Mouse (Mus musculus): ENCODE measurements at regions not wholly inside any gene's neighbourhood (a gene's known extent, or its start where the extent isn't known, plus 50 kb on each side); places are given as distances from the start of the nearest gene placed in this dataset.

- no peak for DNase-seq (ENCODE audit: low spot score in 2 of 2)
- intact Hi-C loops (cut with DNase I) = no loop called here
These were observed 195.7 kb downstream of the Rgs3 start for GRCm38 (mm10) chr4:62755237-62755900.

GRCm38 (mm10) chr4:62756721-62757206, 197.1 kb downstream of the Rgs3 start:
- intact Hi-C loops (cut with DNase I) = no loop called here
- DNase-seq (ENCODE audit: low spot score in 2 of 2) = no peak

DNA sequence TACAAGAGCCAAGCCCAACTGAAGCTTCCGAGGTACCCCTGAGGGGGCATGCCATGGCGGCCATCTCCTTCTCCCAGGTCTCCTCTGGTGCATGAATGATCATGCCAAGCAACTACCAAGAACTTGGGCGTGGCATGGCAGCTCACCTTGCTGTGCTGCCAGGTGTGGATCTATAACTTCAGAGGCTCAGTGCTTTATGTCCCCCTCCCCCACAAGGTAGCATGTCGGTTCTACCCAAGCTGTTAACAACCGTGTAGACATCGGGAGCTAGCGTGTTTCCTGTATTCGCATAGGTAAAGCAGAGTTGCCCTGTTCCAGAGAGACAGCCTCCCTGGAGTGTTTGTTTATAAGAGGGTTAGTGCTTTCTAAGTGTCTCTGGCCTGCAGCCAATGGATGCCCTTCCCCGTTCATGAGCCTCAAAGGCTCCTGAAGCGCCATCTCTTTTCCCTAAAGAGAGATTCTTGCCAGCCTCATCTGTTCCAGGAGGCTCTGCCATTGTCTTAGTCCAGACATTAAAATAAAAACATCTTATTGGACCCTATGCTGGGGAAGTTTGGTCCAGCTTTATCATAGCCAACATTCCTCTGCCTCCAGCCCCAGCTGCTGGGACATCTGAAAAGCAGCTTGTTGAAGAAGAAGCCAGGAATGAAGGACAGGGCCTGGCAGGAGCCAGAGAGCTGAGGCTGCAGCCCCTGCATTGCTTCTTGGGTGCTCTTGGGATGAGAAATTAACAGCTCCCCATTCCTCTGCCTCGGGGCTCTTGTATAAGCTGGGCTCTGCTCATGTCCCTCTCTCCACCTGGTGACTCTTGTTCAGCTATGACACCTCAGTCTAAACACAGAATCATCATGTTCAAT, 201.3 kb downstream of the Rgs3 start:
- no peak for DNase-seq (ENCODE audit: low spot score in 2 of 2)
- intact Hi-C loops (cut with DNase I) = loop anchor here (1.0 kb wide), 2 partner anchors 64 to 198 kb away; no protein-coding TSS in a partner anchor

DNA sequence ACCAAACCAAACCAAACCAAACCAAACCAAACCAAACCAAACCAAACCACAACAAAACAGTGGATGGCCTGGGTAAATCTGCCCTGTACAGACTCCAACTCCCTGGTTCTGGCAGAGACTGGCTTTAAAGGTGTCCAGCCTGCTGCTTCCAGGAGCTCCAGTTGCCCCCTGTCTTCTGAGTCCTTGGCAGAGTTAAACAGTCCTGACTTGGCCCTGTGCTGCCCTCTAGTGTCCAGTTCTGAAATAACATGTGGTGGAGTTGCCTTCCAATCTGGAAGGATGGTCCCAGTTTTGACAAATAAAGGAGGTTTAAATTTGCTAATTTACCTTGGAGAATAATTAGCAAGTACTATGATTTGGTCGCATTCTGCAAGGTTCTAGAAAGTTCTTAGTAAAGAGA, 202.0 kb downstream of the Rgs3 start:
- intact Hi-C loops (cut with DNase I) = loop anchor here (1.0 kb wide), 2 partner anchors 64 to 198 kb away; no protein-coding TSS in a partner anchor
- peak; percentile 90 to 92 for DNase-seq (ENCODE audit: low spot score in 2 of 2)

- intact Hi-C loops (cut with DNase I) = loop anchor here (1.0 kb wide), 1 partner anchor 309 kb away; no protein-coding TSS in a partner anchor
- DNase-seq (ENCODE audit: low spot score in 2 of 2) = peak; percentile 86 to 89
These were observed 201.4 kb upstream of the Zfp618 start for GRCm38 (mm10) chr4:62763990-62764389.

GRCm38 (mm10) chr4:62769469-62770234, 195.7 kb upstream of the Zfp618 start:
- intact Hi-C loops (cut with DNase I) = no loop called here
- no peak for DNase-seq (ENCODE audit: low spot score in 2 of 2)

GRCm38 (mm10) chr4:62775005-62775609, 190.3 kb upstream of the Zfp618 start:
- no peak for DNase-seq (ENCODE audit: low spot score in 2 of 2)
- intact Hi-C loops (cut with DNase I) = no loop called here

- intact Hi-C loops (cut with DNase I) = no loop called here
- DNase-seq (ENCODE audit: low spot score in 2 of 2) = no peak
These were observed 188.5 kb upstream of the Zfp618 start for GRCm38 (mm10) chr4:62776881-62777280.

GRCm38 (mm10) chr4:62777436-62777835, 187.9 kb upstream of the Zfp618 start:
- intact Hi-C loops (cut with DNase I) = no loop called here
- no peak for DNase-seq (ENCODE audit: low spot score in 2 of 2)

- intact Hi-C loops (cut with DNase I) = no loop called here
- no peak for DNase-seq (ENCODE audit: low spot score in 2 of 2)
These were observed 186.8 kb upstream of the Zfp618 start for GRCm38 (mm10) chr4:62778621-62779020.

DNA sequence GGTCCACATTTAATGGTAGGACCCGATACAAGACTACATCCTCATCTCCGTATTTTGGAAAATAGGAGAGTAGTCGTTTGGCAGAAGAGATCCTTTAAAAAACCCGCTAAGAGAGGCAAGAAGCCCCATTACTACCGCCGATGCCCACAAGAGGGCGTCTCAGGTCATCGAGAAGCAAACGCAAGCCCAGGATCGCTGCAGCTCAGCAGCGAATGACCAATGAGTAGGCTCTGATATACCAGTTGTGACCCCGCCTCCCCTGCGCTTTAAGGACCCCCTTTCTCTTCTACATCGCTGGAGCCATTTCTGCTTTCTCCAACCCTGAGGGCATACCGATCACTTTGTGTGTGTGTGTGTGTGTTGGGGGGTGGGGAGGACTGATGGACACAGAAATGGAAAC, 185.0 kb upstream of the Zfp618 start:
- peak; percentile 94 to 97 for DNase-seq (ENCODE audit: low spot score in 2 of 2)
- intact Hi-C loops (cut with DNase I) = loop anchor here (1.0 to 2.0 kb wide), 2 partner anchors 184 to 339 kb away; partner anchors contain the start of gene Zfp618

DNA sequence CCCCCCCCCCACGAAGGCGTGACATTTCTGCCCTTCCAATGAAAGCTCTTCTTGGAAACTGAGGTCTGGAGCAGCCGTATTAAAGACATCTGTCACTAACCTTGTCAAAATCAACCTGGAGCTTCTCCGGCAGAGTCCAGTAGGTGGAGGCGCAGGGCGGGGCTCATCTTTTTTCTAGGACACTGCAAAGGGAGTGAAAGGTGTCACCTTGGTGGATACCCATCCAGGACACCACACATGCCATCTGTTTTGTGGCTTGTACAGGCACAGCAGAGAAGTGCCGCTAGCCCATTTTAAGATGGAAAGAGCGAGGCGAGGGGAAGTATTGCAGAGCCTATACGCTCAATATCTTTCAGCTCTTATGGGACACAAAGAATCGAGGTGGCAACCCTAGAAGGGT, 184.5 kb upstream of the Zfp618 start:
- no peak for DNase-seq (ENCODE audit: low spot score in 2 of 2)
- intact Hi-C loops (cut with DNase I) = loop anchor here (1.0 to 2.0 kb wide), 2 partner anchors 184 to 338 kb away; partner anchors contain the start of gene Zfp618

GRCm38 (mm10) chr4:62781309-62781800, 184.0 kb upstream of the Zfp618 start:
- no peak for DNase-seq (ENCODE audit: low spot score in 2 of 2)
- intact Hi-C loops (cut with DNase I) = loop anchor here (2.0 kb wide), 1 partner anchor 183 kb away; the partner anchor contains the start of gene Zfp618

- intact Hi-C loops (cut with DNase I) = no loop called here
- DNase-seq (ENCODE audit: low spot score in 2 of 2) = no peak
These were observed 179.7 kb upstream of the Zfp618 start for GRCm38 (mm10) chr4:62785711-62786110.

DNA sequence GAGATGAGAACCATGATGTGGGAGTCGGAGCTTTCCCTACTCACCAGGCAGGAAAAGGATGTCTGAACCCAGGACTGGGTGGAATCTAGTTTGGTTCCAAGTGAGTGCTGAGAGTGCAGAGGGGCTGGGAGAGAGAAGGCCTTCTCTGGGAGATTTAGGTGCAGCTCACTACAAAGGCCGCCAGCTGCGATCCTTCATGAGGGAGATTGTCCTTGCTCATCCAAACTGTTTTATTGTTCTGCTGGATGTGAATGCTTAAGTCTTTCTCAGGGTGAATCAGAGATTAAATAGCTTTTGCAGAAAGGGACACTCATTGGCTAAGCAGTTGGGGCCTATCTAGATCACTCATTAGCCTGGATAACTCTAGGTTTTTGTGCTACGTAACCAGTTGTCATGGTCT, 175.7 kb upstream of the Zfp618 start:
- DNase-seq (ENCODE audit: low spot score in 2 of 2) = no peak
- intact Hi-C loops (cut with DNase I) = no loop called here

DNA sequence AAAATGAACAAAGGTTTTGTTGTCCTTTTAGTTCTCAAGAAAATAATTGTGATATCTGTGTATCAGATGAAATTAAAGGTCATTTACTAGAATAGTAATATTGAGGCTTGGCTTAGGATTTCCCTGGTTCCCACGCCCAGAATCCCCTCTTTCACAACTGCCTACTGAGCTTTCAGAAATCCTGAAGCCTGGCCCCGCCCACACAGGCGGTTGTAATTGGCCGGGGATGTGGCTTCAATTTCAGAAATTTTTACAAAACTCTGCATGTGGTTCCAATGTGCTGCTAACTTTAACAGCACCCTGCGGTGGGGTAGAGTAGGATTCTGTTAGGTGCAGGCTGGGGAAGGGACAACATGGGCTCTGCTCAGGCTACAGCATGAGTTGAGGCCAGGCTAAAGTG, 171.8 kb upstream of the Zfp618 start:
- intact Hi-C loops (cut with DNase I) = no loop called here
- DNase-seq (ENCODE audit: low spot score in 2 of 2) = no peak

DNA sequence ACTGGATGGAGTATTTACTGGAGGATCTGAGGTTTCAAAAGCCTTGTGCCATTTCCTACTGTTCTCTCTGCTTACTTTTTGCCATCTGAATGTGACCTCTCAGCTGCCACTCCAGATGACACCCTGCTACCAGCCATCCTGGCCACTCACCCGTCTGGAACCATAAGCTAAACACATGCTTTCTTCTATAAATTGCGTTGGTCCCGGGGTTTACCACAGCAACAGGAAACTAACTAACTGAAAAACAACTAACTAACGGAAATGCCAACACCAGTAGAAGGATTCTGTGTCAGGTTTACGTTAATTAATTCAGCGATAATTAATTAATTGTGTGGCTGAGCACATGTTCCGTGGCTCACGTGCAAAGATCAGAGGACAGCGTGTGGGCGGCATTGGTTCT, 169.8 kb upstream of the Zfp618 start:
- intact Hi-C loops (cut with DNase I) = no loop called here

GRCm38 (mm10) chr4:62799923-62800322, 165.4 kb upstream of the Zfp618 start:
- intact Hi-C loops (cut with DNase I) = no loop called here

More for the DNA sequence above, 169.8 kb upstream of the Zfp618 start:
- no peak for DNase-seq (ENCODE audit: low spot score in 2 of 2)

DNA sequence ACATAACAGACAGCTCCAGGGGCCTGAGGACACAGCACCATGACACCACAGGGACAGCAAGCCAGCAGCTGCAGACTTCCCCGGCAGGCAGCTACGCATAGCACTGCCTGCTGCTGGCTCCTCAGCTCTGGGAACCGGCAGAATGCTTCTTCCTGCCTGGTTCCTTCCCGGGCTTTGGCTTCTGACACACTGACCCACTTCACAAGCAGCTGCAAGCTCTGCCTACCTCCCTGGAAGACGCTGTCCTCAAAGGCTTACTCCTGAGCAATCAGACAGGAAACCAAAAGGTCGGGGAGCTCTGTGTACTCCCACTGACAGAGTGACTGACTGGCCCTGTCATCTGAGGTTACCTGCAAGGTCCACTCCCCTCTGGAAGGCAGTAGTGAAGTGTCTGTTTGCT, 159.5 kb upstream of the Zfp618 start:
- intact Hi-C loops (cut with DNase I) = no loop called here
- peak in 1 of 2 experiments; percentile 8 for DNase-seq (ENCODE audit: low spot score in 2 of 2)

More at GRCm38 (mm10) chr4:62799923-62800322, 165.4 kb upstream of the Zfp618 start:
- DNase-seq (ENCODE audit: low spot score in 2 of 2) = no peak
